Mouse (Mus musculus) lung, adult 2 months (tissue): ENCODE results near the gene Klhl3. TPM values are rescaled to one million over a fixed set of nuclear protein-coding genes. Genes with fewer than 3 reads are reported as not detected.

ENCODE experiments used
- DNase-seq: peaks from one replicate; pipeline ENCODE4 v3.0.0; 2022
- H3K4me1 ChIP-seq: fragments of 200-500 bp; 2 replicates; pipeline ENCODE4 v1.6.1; 2011; ENCODE audit warnings: low read length; ENCODE audit not compliant: control insufficient read depth, insufficient read depth
- H3K4me3 ChIP-seq: fragments of 200-500 bp; replicated peaks from 2 replicates; pipeline ENCODE3; 2011; ENCODE audit warnings: low read depth, mild to moderate bottlenecking, control low read depth, low read length; ENCODE audit errors: extremely low read depth
- CTCF ChIP-seq: fragments of 200-500 bp; IDR thresholded peaks from 2 replicates; pipeline ENCODE4 v1.5.1; 2011; ENCODE audit warnings: mild to moderate bottlenecking, low read length, control low read depth; ENCODE audit not compliant: insufficient read depth
- POLR2A ChIP-seq: fragments of 200-500 bp; IDR thresholded peaks from 2 replicates; pipeline ENCODE4 v1.6.1; 2011; ENCODE audit warnings: low read depth, mild to moderate bottlenecking, control low read depth, low read length, borderline replicate concordance; ENCODE audit errors: extremely low read depth
- WGBS: fragments of 180-500 bp; shearing (Covaris S2); methylation state at CpG from one replicate; pipeline ENCODE4 v1.1.7; 2018; 5-methylcytosine and 5-hydroxymethylcytosine counted together
- polyA plus RNA-seq: library from polyadenylated mRNA; depleted of rRNA; stranded (reverse); fragments of >200 nt; gene quantifications from 2 replicates; pipeline ENCODE4 v1.2.3, GENCODE M21; 2012

The Klhl3 gene
- polyA plus RNA-seq, 1 experiment = 1.8 TPM

DNA sequence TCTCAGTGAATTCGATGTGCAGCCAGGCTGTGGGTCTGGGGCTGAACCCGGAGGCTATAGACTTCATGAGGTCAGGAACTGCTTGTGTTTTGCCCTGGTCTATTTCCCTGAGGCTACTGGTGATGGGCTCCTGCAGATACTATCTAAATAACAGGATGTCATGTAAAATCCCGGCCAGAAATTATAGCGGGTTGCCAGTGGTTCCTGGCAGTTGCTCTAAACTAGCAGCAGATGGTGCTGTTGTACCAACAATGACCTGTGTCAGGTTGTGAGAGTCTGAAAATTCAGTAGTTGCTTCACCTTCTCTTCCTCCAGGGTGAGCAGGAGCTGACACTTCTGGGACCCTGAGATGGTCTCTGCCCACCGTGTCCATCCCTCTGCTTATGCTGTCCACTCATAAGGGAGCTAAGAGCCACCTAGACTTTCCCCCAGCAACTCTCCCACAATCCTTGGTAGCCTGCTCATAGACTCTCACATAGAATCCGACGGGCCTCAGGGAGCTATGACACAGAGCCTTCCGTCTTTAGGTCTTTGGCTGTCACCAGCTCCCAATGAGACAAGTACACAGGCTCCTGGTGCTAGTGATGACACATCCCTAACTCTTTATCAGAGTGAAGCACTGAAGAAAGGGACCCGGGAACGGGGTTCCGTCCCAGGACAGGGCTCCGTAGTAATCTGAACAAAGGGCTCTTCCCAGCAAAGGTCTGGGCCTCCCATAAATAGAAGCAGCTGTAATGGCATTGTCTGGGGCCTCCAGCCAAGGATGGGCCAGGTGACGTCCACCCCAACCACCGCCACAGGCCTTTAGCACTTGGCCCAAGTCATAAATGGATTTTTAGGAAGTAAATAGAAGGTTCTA is 101.1 kb downstream of the Klhl3 start:
- Histone ChIP-seq H3K4me1 (no peaks in the 10 kb centered on the region; the same call in 1 of the 2 replicates), H3K4me3 (no peak overlapping the region)
- peak; percentile 46 for DNase-seq
- 63% methylated on average over 14 of the region's 14 CpGs for WGBS
- TF ChIP-seq POLR2A = no peak
- TF ChIP-seq CTCF = peak; percentile 44

DNA sequence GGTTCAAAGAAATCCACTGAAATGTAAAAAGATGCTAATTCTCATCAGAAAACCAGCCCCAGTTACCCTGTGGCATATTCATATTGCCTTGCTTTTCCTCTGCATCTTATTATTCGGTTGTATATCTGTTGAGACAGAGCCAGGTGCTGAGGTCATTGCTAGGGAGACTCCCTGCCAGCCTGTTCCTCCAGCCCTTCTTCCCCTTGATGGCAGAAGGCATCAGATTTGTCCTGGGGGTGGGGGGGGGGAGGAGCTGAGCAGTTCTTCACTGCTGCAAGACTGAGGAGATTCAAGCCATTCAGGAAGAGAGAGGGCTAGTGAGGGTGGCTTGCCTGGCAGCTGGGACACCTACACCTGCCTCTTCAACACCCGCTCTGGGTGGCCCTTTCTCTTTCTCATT is 101.9 kb downstream of the Klhl3 start:
- Histone ChIP-seq H3K4me1 (no peaks in the 10 kb centered on the region; the same call in 1 of the 2 replicates), H3K4me3 (no peak overlapping the region)
- TF ChIP-seq CTCF = no peak
- TF ChIP-seq POLR2A = no peak
- 64% methylated on average over 2 of the region's 2 CpGs for WGBS
- no peak for DNase-seq

DNA sequence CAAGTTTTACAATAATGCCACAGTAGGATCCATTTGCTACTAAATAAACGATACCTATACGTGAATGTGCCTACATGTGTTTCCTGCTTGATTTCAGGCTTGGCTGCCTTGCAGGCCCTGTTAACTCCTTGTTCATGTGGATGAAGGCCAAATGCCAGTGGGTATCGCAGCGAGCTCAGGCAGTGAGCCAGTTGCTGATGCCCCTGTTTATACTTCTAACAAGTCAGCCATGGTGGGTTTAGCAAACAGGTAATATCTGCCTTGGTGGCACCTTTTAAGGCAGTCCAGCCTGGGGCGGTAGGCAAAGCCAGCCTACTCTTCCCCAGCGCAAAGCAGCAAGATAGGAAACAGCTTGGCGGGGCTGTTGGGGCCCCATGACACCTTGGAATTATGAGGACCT is 103.0 kb downstream of the Klhl3 start:
- 93% methylated on average over 7 of the region's 7 CpGs for WGBS

DNA sequence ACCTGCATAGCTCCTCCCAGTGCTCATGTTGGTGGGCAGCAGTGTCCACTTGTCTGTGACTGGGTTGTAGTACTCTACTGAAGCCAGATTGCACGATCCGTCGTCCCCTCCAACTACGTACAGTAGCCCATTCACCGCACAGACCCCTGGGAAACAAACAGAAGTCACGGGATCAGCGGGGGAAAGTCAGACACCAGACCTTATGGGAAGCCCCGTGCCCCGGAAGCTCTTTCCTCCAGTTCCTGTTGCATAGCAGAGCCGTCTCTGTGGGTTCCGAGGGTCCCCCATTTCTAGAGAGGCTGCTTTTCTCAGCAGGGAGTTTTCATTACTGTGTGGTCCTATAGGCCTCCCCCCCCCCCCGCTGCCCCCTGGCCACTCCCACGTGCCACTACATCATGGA is 104.1 kb downstream of the Klhl3 start:
- 85% methylated on average over 13 of the region's 13 CpGs for WGBS
- H3K4me1 ChIP-seq = no peaks in the 10 kb centered on the region; the same call in 1 of the 2 replicates
- no peak for TF ChIP-seq POLR2A
- no peak for TF ChIP-seq CTCF
- no peak overlapping the region for H3K4me3 ChIP-seq
- DNase-seq = no peak

More for the DNA sequence above, 103.0 kb downstream of the Klhl3 start:
- TF ChIP-seq POLR2A = no peak
- TF ChIP-seq CTCF = no peak
- Histone ChIP-seq H3K4me3 (no peak overlapping the region), H3K4me1 (no peaks in the 10 kb centered on the region; the same call in 1 of the 2 replicates)
- no peak for DNase-seq

DNA sequence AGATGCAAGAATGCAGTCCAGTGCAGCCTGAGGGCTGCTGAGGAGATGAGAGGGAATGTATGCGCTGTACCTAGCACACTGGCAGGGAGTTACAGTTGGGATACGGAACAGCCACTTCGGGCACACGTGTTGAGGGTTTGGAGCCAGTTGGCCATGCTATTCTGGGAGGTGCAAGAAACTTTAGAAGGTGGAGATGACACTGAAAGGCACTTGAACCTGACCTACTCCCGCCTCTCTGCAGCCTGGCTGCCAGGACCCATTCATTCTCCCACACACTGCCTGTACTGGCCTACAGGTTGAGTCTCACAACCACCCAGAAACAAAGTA is 105.4 kb downstream of the Klhl3 start:
- H3K4me3 ChIP-seq = no peak overlapping the region
- TF ChIP-seq CTCF (no peak), POLR2A (no peak)
- no peaks in the 10 kb centered on the region; the same call in 1 of the 2 replicates for H3K4me1 ChIP-seq
- no peak for DNase-seq
- WGBS = 72% methylated on average over 5 of the region's 5 CpGs

DNA sequence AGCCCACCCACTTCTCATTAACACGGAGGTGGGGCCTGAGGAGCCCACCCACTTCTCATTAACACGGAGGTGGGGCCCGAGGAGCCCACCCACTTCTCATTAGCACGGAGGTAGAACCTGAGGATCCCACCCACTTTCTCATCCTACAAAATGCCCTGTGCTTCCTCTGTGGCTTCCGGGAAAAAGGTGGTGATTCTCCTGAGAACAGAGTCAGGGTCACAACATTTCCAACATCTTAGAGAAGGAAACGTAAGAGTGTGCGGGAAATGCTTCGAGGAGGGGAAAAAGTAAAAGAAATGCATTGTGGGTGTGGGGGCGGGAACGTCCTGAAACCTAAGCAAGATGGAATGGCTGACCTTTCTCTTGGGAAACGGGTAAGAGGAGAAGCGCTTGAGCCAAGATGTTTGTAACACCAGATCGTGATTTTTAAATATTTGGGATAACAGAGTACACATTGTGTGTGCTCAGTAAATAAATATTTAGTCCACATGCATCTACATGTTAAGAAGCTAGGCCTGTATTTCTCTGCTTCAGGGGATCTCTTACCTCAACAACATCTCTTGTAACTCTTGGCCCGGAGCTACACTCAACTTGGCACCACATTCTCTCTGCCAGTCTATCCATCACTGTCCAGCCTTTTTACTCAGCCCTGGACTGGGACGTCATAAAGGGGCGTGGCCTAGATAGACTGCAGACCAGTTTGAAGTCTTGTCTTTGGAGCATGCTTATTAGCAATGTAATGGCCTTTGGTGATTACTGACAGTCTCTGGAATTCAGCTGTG is 105.9 kb downstream of the Klhl3 start:
- DNase-seq = peak; percentile 10
- no peak overlapping the region for H3K4me3 ChIP-seq
- WGBS = 50% methylated on average over 16 of the region's 16 CpGs
- H3K4me1 ChIP-seq = no peaks in the 10 kb centered on the region; the same call in 1 of the 2 replicates
- TF ChIP-seq POLR2A = no peak
- no peak for TF ChIP-seq CTCF

DNA sequence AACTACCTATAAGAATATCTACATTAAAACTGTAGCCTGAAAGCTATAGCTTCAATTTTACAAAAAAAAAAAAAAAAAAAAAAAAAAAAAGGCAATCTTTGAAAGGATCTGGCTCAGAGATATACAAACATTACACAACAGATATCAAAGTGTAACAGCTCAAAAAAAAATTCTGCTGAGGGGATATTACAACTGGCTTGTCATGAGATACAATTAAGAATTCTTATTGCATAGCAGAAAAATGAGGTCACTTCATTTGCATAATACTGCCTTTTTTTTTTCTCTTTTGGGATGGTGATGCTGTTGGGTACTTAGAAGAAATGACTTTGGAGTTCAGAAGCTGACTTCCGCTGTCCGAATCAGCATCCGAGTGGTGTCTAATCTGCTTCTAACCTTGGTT is 111.6 kb downstream of the Klhl3 start:
- H3K4me3 ChIP-seq = no peak overlapping the region
- 89% methylated on average over 3 of the region's 3 CpGs for WGBS
- no peaks in the 10 kb centered on the region for H3K4me1 ChIP-seq
- no peak for DNase-seq
- TF ChIP-seq CTCF (no peak), POLR2A (no peak)

DNA sequence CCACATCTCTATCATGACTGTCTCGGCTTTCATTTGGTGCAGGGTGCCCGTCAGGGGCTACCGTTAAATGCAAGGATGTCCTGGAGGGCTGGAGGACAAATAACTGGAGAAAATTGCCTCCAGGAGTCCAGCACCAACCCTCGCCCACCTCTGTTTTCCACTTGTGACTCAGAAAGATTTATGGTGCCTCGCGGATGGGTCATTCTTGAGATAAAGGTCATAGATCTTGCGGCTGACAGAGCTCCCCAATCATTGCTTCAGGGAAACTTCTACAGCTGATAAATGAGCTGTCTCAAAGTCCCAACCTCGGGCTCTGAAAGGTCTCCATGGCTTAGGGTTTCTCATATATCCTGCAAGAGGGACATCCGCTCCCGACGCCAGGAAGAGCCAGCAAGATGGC is 116.9 kb downstream of the Klhl3 start:
- WGBS = 38% methylated on average over 11 of the region's 11 CpGs
- DNase-seq = no peak
- H3K4me1 ChIP-seq = no peaks in the 10 kb centered on the region
- H3K4me3 ChIP-seq = no peak overlapping the region
- TF ChIP-seq CTCF = no peak
- TF ChIP-seq POLR2A = no peak

DNA sequence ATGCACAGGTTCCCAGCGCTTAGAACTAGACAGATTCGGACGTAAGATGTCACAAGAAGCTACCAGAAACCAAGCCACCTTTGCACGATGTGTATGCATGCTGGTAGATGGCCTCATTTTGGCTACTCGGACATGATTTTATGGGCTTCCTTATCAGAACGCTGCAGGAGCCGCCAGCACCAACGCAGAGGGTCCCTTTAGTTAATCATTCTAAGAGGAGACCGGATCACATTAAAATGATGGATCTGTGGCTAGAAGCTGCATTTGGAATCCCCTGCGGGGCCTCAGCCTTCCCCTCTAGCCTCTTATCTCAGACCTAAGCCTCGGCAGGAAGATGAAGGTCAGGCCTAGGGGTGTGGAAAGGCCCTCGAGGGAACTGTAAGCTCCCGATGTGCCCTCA is 117.5 kb downstream of the Klhl3 start:
- no peak for DNase-seq
- Histone ChIP-seq H3K4me1 (no peaks in the 10 kb centered on the region), H3K4me3 (no peak overlapping the region)
- WGBS = 31% methylated on average over 13 of the region's 13 CpGs
- TF ChIP-seq CTCF = no peak
- TF ChIP-seq POLR2A = no peak

DNA sequence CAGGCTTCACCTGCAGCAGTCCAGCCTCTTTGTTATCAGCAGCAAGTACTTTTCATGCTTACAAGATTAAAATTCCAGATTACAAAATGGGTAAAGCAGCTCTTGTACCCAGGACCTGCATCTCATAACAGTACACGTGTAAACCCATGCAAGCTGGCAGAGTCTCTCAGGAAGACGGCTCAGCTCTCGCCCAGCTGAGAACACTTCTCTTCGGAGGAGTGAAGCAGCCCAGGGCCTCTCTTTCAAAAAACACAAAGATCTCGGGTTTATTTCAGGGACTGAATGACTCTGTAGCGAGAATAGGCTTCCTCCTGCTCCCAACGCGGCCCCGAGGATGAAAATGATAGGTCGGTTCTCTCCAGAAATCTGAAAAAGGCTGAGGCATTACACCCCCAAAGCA is 128.8 kb downstream of the Klhl3 start:
- no peak for DNase-seq
- 71% methylated on average over 10 of the region's 10 CpGs for WGBS

More for the DNA sequence above, 128.8 kb downstream of the Klhl3 start:
- H3K4me3 ChIP-seq = no peak overlapping the region
- TF ChIP-seq POLR2A (no peak), CTCF (no peak)
- no peaks in the 10 kb centered on the region for H3K4me1 ChIP-seq
